8 mouse cellular contexts compared by ENCODE assay signal in the genomic region with DNA sequence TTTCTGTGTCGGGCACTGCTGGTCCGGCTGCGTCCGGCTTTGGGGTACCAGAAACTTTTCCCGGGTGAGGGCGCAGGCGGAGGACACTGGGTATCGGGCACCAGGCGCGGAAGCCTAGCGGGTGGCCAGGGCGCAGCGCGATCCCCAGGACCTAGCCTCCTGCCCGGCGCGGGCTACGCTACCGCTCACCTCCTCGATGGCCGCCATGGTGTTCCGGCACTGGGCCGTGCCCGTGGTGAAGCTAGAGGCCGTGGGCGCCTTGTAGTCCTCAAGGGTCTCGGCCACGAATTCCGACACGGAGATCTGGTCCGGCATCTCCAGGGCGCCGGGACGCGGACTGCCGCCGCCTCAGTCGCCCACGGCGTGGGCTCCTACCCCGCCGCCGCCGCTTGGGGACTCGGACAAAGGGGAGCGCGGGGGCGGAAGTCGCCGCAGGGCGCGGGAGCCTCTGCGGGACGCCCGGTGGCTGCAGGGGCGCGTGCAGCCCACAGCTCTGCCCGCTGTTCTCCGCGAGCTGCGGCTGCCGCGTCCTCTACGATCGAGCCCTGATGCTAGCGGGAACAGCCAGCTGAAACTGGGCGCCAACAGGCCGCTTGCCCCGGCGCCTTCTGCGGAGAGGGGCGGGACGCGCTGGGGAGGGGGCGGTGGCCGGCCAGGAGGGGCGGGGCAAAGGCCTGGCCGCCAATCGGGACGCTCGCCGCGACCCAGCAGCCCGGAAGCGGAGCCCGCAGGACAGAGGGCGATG.
A peak's percentile ranks its signal among the peaks of the same experiment; 100 is the strongest.
DNase-seq lines count a peak whose midpoint lies in the region; ATAC-seq and TF ChIP-seq lines count a peak whose summit lies in the region.
"Not testable (repeated sequence)": the region's sequence is repeated elsewhere in the genome, so short reads cannot be mapped to it uniquely, and the experiment has no call there.

No protein-coding gene starts in this region.

- peak overlapping the region; percentile 69 for H3K4me2 ChIP-seq in intestine, postnatal 0 days (replicated peaks; ENCODE audit: low read depth)
- H3K4me2 ChIP-seq in limb, embryonic 11.5 days (ENCODE audit: low read depth, severe bottlenecking), result peak overlapping the region; percentile 24; the same call in 1 of the 2 replicates

- peak overlapping the region; percentile 78 for H3K9ac ChIP-seq in intestine, postnatal 0 days (ENCODE audit: low read depth, low read length)
- H3K9ac ChIP-seq in limb, embryonic 11.5 days (ENCODE audit: low read length), result peak overlapping the region; percentile 96

- 0 out of 2 replicates have a peak, but pooled peaks have one; percentile 7 for TF ChIP-seq CTCF in intestine, postnatal 0 days (IDR thresholded peaks at IDR 0.05; ENCODE audit: low read depth)

- peak overlapping the region; percentile 97 for H3K27ac ChIP-seq in embryonic facial prominence, embryonic 10.5 days (replicated peaks)
- peak overlapping the region; percentile 79 for H3K27ac ChIP-seq in intestine, postnatal 0 days (ENCODE audit: low read depth, low read length)
- H3K27ac ChIP-seq in limb, embryonic 11.5 days (replicated peaks; ENCODE audit: low read depth, low read length), result peak overlapping the region; percentile 90
- peak overlapping the region; percentile 96 for H3K27ac ChIP-seq in midbrain, embryonic 10.5 days (replicated peaks)

- H3K4me1 ChIP-seq in embryonic facial prominence, embryonic 10.5 days; intestine, postnatal 0 days (replicated peaks; ENCODE audit: control insufficient read depth, insufficient read depth, low read length); limb, embryonic 11.5 days (ENCODE audit: control insufficient read depth, insufficient read depth, low read length); midbrain, embryonic 10.5 days: not testable (repeated sequence)

- peak; percentile 100 for ATAC-seq in intestine, postnatal 0 days
- peak; percentile 100 for ATAC-seq in limb, embryonic 11.5 days (ENCODE audit: insufficient number of reproducible peaks, low FRiP score, low TSS enrichment, low read depth)

- peaks cover 38% of the 10 kb centered on the region for H3K36me3 ChIP-seq in embryonic facial prominence, embryonic 10.5 days (replicated peaks)
- H3K36me3 ChIP-seq in intestine, postnatal 0 days (ENCODE audit: control insufficient read depth, insufficient read depth); limb, embryonic 11.5 days (ENCODE audit: control insufficient read depth, insufficient read depth, low read length): not testable (repeated sequence)
- peaks cover 38% of the 10 kb centered on the region for H3K36me3 ChIP-seq in midbrain, embryonic 10.5 days

- H3K4me3 ChIP-seq in embryonic facial prominence, embryonic 10.5 days, result peak overlapping the region; percentile 86
- peak overlapping the region; percentile 77 for H3K4me3 ChIP-seq in intestine, postnatal 0 days (ENCODE audit: low read depth, low read length)
- peak overlapping the region; percentile 78 for H3K4me3 ChIP-seq in limb, embryonic 11.5 days (ENCODE audit: low read depth, low read length)
- peak overlapping the region; percentile 82 for H3K4me3 ChIP-seq in midbrain, embryonic 10.5 days

- H3K27me3 ChIP-seq in embryonic facial prominence, embryonic 10.5 days (replicated peaks; ENCODE audit: low read depth, poor library complexity, severe bottlenecking); intestine, postnatal 0 days (replicated peaks; ENCODE audit: control insufficient read depth, insufficient read depth, low read length); limb, embryonic 11.5 days (ENCODE audit: control insufficient read depth, insufficient read depth, low read length); midbrain, embryonic 10.5 days (ENCODE audit: low read depth, poor library complexity, severe bottlenecking): not testable (repeated sequence)

- 1% methylated on average over 87 of the region's 87 CpGs for WGBS in embryonic facial prominence, embryonic 10.5 days
- under 1% methylated on average over 67 of the region's 87 CpGs for WGBS in intestine, postnatal 0 days
- WGBS in limb, embryonic 11.5 days, result under 1% methylated on average over 51 of the region's 87 CpGs
- 1% methylated on average over 87 of the region's 87 CpGs for WGBS in midbrain, embryonic 10.5 days

- H3K9me3 ChIP-seq in embryonic facial prominence, embryonic 10.5 days, result peaks cover 37% of the 10 kb centered on the region
- not testable (repeated sequence) for H3K9me3 ChIP-seq in intestine, postnatal 0 days (ENCODE audit: control insufficient read depth); limb, embryonic 11.5 days (ENCODE audit: control insufficient read depth, low read length)
- peaks cover 42% of the 10 kb centered on the region for H3K9me3 ChIP-seq in midbrain, embryonic 10.5 days (replicated peaks)

- peak; percentile 21 for DNase-seq in adrenal gland, adult 8-10 months
- DNase-seq in embryonic facial prominence, embryonic 10.5 days (ENCODE audit: low spot score), result peak; percentile 90
- DNase-seq in heart, adult 18-20 months, result peak; percentile 68 to 75
- peak; percentile 84 for DNase-seq in limb, embryonic 11.5 days (ENCODE audit: low spot score)
- peak; percentile 83 for DNase-seq in midbrain, embryonic 10.5 days (ENCODE audit: low spot score)
- DNase-seq in right cerebral cortex, postnatal 4 days, result peak; percentile 71
- DNase-seq in urinary bladder, postnatal 4 days (ENCODE audit: low spot score in 2 of 2), result peak; percentile 55 to 60

Comparison
In these comparisons a context has a peak if more than half of its experiments do, and no peak if none do; other contexts are left out.
1. Peak in every context shown above with its lines: DNase-seq, ATAC-seq, H3K4me3 ChIP-seq and H3K27ac ChIP-seq.
2. DNase-seq: peak in every context shown above with its lines; median percentile 90 in embryonic facial prominence, embryonic 10.5 days; 84 in limb, embryonic 11.5 days; 83 in midbrain, embryonic 10.5 days; 72 in heart, adult 18-20 months; 71 in right cerebral cortex, postnatal 4 days; 58 in urinary bladder, postnatal 4 days; 21 in adrenal gland, adult 8-10 months.